ENCODE assay signal across 15 mouse cellular contexts in genomic region chr10:84021167-84022120, GRCm38 (mm10).
DNase-seq lines count a peak whose midpoint lies in the region; ATAC-seq lines count a peak whose summit lies in the region.
"Had no signal": no experiment of that assay in that cellular context is flagged by ENCODE, and none has a peak within 500 bp of the region (broad histone marks: within the 10 kb centered on the region; RNA-seq: fewer than 3 reads in every experiment).

No protein-coding gene starts in this region.

- no peaks in the 10 kb centered on the region for H3K9me3 ChIP-seq in intestine, embryonic 14.5 days (ENCODE audit: control insufficient read depth, low read length)
- H3K9me3 ChIP-seq in intestine, embryonic 16.5 days (ENCODE audit: control insufficient read depth, low read length), result no peaks in the 10 kb centered on the region
- no peaks in the 10 kb centered on the region for H3K9me3 ChIP-seq in forebrain, embryonic 16.5 days (ENCODE audit: control insufficient read depth, low read length)
- H3K9me3 ChIP-seq: embryonic facial prominence, embryonic 12.5 days; liver, embryonic 15.5 days; megakaryocyte, embryonic 14.5 days had no signal

- H3K36me3 ChIP-seq in intestine, embryonic 14.5 days (ENCODE audit: control insufficient read depth, insufficient read depth, low read length), result no peaks in the 10 kb centered on the region
- no peaks in the 10 kb centered on the region for H3K36me3 ChIP-seq in intestine, embryonic 16.5 days (ENCODE audit: control insufficient read depth, insufficient read depth, low read length)
- H3K36me3 ChIP-seq in forebrain, embryonic 16.5 days (ENCODE audit: control insufficient read depth, insufficient read depth), result no peaks in the 10 kb centered on the region
- H3K36me3 ChIP-seq: embryonic facial prominence, embryonic 12.5 days; G1E; liver, embryonic 15.5 days had no signal

- no peak overlapping the region for H3K27ac ChIP-seq in intestine, embryonic 14.5 days (ENCODE audit: low read depth)
- no peak overlapping the region for H3K27ac ChIP-seq in intestine, embryonic 16.5 days (ENCODE audit: low read length)
- no peak overlapping the region for H3K27ac ChIP-seq in forebrain, embryonic 16.5 days (ENCODE audit: low read length)
- H3K27ac ChIP-seq: embryonic facial prominence, embryonic 12.5 days; liver, embryonic 15.5 days had no signal

- H3K4me1 ChIP-seq in intestine, embryonic 14.5 days (replicated peaks; ENCODE audit: control insufficient read depth, insufficient read depth, low read length), result peaks cover 8% of the 10 kb centered on the region
- no peaks in the 10 kb centered on the region for H3K4me1 ChIP-seq in intestine, embryonic 16.5 days (ENCODE audit: control insufficient read depth, insufficient read depth, low read length)
- peaks cover 4% of the 10 kb centered on the region; the same call in 1 of the 2 replicates for H3K4me1 ChIP-seq in forebrain, embryonic 16.5 days (replicated peaks; ENCODE audit: control insufficient read depth, insufficient read depth, low read length)
- H3K4me1 ChIP-seq: liver, embryonic 15.5 days had no signal

- ATAC-seq in intestine, embryonic 14.5 days (replicated peaks; ENCODE audit: low FRiP score, low TSS enrichment, low read depth), result peak; percentile 66
- ATAC-seq in intestine, embryonic 16.5 days, result no peak
- ATAC-seq in forebrain, embryonic 16.5 days, result no peak

- intact Hi-C loops in gastrocnemius, postnatal 36 days (cut with DNase I), result loop anchor here (2.0 to 5.0 kb wide), 2 partner anchors 203 to 421 kb away; partner anchors contain the start of gene Nuak1

- peak; percentile 21 for DNase-seq in adrenal gland, postnatal 14 days
- no peak for DNase-seq in adrenal gland, postnatal 4 days (ENCODE audit: low spot score in 2 of 2)
- no peak for DNase-seq in intestine, embryonic 14.5 days (ENCODE audit: low spot score)
- DNase-seq in 3134 (ENCODE audit: extremely low read depth, insufficient read length, low spot score), result peak; percentile 10
- peak; percentile 71 for DNase-seq in embryo, embryonic 10 days (ENCODE audit: low spot score)
- DNase-seq in gastrocnemius, postnatal 36 days, result no peak
- DNase-seq: cerebellum, adult 2 months; kidney, postnatal 25 days had no signal

- no peaks in the 10 kb centered on the region for H3K27me3 ChIP-seq in intestine, embryonic 14.5 days (replicated peaks; ENCODE audit: control insufficient read depth, insufficient read depth, low read length)
- H3K27me3 ChIP-seq in intestine, embryonic 16.5 days (replicated peaks; ENCODE audit: control insufficient read depth, insufficient read depth, low read length), result no peaks in the 10 kb centered on the region
- no peaks in the 10 kb centered on the region for H3K27me3 ChIP-seq in forebrain, embryonic 16.5 days (replicated peaks; ENCODE audit: control insufficient read depth, insufficient read depth, low read length)
- H3K27me3 ChIP-seq: embryonic facial prominence, embryonic 12.5 days; liver, embryonic 15.5 days had no signal

- 62% methylated on average over 12 of the region's 12 CpGs for WGBS in intestine, embryonic 14.5 days
- WGBS in intestine, embryonic 16.5 days, result 72% methylated on average over 12 of the region's 12 CpGs
- WGBS in forebrain, embryonic 16.5 days, result 78% methylated on average over 12 of the region's 12 CpGs

- no peak overlapping the region for H3K4me3 ChIP-seq in intestine, embryonic 14.5 days (ENCODE audit: low read depth, low read length)
- H3K4me3 ChIP-seq in intestine, embryonic 16.5 days (ENCODE audit: low read length), result no peak overlapping the region
- H3K4me3 ChIP-seq in forebrain, embryonic 16.5 days (replicated peaks; ENCODE audit: low read length), result no peak overlapping the region
- H3K4me3 ChIP-seq: embryonic facial prominence, embryonic 12.5 days; liver, embryonic 15.5 days; megakaryocyte, embryonic 14.5 days; myocyte had no signal

- H3K4me2 ChIP-seq in intestine, embryonic 14.5 days (ENCODE audit: low read length), result no peak overlapping the region
- H3K4me2 ChIP-seq in intestine, embryonic 16.5 days (ENCODE audit: low read depth, low read length), result no peak overlapping the region
- H3K4me2 ChIP-seq in forebrain, embryonic 16.5 days (ENCODE audit: low read length), result no peak overlapping the region
- H3K4me2 ChIP-seq: embryonic facial prominence, embryonic 12.5 days; liver, embryonic 15.5 days had no signal

- H3K9ac ChIP-seq in intestine, embryonic 14.5 days (ENCODE audit: low read length), result no peak overlapping the region
- H3K9ac ChIP-seq in intestine, embryonic 16.5 days (ENCODE audit: low read depth, low read length), result no peak overlapping the region
- H3K9ac ChIP-seq in forebrain, embryonic 16.5 days (replicated peaks; ENCODE audit: low read depth, low read length), result no peak overlapping the region
- H3K9ac ChIP-seq: embryonic facial prominence, embryonic 12.5 days; liver, embryonic 15.5 days had no signal

Comparison
In these comparisons a context has a peak if more than half of its experiments do, and no peak if none do; other contexts are left out.
1. DNase-seq: peak in adrenal gland, postnatal 14 days (single experiment), 3134 (single experiment) and embryo, embryonic 10 days (single experiment); none in adrenal gland, postnatal 4 days (0 of 2), intestine, embryonic 14.5 days (single experiment) and gastrocnemius, postnatal 36 days (0 of 2).